Mouse (Mus musculus) frontal cortex, postnatal 10 days (tissue): ENCODE measurements around the gene Lman2.

Source experiments
- DNase-seq, 2 experiments: peaks; one replicate each; pipeline ENCODE4 v3.0.0; 2022; ENCODE audit warnings: low spot score in 2 of 2, mixed read lengths in 1 of 2

The Lman2 gene

DNA sequence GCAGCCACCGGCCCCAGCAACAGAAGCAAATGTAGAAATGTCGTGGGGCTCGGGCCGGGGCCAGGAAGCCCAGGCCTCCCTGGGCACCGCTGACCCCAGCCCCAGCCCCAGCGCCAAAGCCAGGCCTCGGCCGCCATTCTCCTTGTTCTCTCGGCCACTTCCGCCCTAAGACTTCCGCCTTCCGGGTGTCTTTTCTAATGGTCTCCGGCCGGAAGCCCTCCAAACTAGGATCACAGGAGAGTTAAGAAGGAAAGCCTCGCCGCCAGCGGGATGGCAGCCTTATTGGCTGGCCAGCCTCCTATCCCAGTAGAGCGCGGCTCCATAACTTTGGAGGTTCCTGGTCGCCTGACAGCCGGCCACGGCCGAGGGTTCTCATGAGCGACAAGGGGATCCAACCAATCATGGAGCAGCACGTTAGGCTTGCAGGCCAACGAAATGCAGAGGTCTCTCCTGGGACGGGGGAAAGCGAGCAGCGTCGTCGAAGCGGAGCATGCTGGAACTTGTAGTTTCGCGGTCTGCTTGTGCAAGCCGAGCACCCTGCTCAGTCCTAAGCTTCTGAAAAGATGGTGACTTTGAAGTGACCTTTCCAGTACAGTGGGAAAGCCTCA lies at the start of gene Lman2:
Lman2 (minus strand) TSS at position 331 of the 608 bp plus-strand sequence.
- DNase-seq = peak; percentile 97 to 98

DNA sequence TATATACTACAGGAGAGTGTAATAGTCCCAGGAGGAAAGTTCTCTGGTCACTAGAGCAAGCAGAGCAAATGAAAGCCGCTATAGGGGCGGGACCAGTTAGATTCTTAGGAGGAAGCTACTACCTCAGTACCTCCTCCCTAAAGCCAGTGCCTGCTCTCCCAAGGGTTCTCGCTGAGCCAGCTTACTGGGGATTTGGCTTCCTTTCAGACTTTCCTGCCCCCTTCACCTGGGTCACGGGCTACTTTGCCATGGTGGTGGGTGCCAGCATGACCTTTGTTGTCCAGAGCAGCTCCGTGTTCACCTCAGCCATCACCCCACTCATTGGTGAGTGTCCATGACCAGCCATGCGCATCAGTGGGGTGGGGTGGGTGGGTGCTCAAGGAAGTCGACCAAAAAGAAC lies 49.2 kb upstream of the Lman2 start:
- DNase-seq = no peak

DNA sequence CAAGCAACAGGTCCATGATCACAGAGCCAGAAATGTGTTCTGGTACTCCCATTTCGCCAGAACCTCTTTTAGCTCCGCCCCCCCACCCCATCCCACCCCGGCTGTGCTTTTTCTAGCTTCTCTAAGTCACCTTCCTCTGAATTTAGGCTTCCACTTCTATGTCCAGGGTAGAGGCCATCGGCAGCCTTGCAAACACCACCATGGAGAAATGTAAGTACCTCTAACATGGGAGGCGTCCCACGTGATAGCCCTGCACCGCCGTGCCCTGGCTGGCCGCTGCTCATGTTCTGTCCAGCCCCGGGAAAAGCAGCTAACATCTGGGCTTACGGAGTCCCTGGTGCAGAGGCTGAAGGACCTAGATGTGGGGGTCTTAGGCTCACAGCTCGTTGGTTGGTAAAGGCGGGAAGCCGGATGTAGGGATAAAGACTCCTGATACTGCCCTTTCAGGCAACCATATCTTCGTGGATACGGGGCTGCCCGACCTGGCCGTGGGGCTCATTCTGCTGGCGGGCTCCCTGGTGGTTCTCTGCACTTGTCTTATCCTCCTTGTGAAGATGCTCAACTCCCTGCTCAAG lies 46.0 kb upstream of the Lman2 start:
- DNase-seq = no peak

DNA sequence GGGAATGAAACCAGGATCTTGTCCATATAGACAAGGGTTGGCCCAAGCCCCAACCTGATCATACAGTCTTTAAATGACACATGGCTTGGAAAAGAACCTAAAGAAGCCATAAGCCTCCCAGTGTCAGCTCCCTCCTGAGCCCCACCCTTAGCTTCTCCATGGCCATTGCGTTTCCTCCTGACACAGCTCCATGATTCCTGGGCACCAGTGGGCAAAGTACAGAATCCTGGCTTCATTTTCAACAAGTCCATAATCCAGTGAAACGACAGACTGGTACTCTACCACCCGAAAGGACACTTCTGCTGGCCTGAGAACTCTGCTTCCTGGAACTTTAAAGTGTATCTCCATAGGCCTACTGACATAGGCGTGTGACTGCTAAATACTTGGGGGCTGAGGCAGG lies 44.8 kb upstream of the Lman2 start:
- no peak for DNase-seq

GRCm38 (mm10) chr13:55405783-55406390 lies 43.3 kb upstream of the Lman2 start:
- DNase-seq = no peak

DNA sequence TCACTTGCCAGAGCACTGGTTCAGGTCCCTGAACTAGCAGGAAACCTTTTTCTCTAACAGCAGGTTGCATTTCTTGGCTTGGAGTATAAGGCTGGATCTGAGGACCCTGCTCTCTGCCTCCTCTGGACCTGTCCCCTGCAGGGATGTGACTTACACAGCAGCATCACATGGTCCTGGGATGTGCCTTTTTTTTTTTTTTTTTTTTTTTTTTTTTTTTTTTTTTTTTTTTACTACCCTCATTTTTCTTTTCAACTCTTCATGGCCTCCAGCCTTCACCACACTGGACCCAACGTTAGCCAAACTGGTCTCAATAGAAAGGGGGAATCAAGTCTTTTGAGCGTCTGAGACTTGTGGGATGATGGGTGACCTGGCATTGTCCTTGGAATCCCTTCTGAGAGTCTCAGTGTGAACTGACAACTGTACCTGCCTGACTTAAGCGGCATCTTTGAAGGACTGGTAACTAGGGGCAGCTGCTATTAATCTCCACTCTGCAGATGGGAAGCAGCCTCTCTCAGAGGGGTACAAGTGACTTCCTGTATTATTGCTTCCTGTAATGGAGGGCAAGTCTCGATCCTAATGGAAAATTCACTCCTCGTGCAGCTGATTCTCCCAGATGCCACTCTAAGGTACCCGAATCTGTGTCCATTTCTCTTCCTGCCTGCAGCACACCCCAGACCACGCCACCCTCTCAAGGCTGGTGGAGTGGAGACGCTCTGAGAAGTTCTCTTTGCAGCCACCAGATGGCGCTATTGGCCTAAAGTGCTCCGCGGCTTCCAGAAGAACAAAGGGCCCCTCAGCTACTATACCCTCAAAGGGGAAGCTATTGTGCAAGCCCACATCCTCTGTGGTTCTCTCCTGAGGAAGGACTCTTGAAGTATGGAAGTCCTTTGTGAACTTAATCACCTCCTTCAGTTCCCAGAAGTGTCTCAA lies 42.5 kb upstream of the Lman2 start:
- peak; percentile 50 to 77 for DNase-seq

- no peak for DNase-seq
Observed at GRCm38 (mm10) chr13:55403935-55404852, 41.6 kb upstream of the Lman2 start.

GRCm38 (mm10) chr13:55403266-55403665 lies 40.7 kb upstream of the Lman2 start:
- DNase-seq = no peak

- no peak for DNase-seq
Observed at GRCm38 (mm10) chr13:55400039-55400346, 37.4 kb upstream of the Lman2 start.

GRCm38 (mm10) chr13:55399300-55400038 lies 36.9 kb upstream of the Lman2 start:
- DNase-seq = no peak

DNA sequence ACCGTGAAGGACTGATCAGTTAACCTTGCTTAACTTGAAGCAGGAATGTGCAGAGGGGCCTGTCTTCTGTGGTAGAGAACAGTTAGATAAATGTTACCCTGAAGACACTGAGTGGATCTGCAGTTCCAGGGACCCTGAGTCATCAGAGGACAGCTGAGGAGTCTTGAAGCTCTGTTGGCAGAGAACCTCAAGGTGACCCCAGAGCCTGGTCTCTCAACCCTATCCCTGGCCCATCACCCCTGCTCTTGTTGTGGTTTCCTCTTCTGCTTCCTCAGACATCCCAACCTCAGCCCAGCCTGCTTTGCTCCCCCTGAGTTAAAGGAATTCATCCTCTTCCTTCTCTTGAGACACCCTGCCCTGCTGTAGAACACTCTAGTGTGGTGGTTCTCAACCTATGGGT lies 35.5 kb upstream of the Lman2 start, which contains the start of gene Slc34a1:
Slc34a1 (plus strand) TSS at position 100 of the 400 bp plus-strand sequence.
- DNase-seq = no peak

DNA sequence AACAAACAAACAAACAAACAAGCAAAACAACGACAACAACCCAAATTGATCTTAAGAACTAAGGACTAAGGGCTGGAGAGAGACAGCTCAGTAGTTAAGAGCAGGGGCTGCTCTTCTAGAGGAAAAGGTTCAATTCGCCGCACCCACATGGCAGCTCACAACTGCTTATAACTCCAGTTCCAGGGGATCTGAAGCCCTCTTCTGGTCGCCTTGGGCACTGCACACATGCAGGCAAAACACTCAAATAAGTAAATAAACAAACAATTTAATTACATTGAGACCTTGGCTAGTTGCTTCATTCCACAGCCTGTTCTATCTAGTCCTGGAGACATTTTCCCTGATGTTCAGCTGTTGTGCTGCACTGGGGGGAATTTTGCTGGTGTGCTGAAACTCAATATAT lies 30.4 kb upstream of the Lman2 start:
- no peak for DNase-seq

DNA sequence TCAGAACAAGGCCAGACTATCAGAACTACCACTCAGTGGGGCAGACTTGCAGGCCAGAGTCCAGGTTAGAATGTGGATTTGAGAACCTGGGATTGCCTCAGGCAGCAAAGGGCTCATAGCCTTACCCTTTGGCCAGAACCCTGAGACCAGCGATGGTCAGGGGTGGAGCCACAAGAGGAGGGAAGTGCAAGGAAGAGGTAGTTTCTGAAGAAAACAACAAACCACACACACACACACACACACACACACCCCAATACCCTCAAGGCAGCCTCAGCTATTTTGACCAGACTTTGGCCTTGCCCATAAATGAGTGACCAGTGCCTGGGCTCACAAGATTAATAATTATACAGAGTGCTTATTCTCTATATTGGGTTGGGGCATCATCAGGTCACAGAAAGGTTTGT lies 29.0 kb upstream of the Lman2 start:
- no peak for DNase-seq

- no peak for DNase-seq
Observed at GRCm38 (mm10) chr13:55390644-55391043, 28.1 kb upstream of the Lman2 start.

DNA sequence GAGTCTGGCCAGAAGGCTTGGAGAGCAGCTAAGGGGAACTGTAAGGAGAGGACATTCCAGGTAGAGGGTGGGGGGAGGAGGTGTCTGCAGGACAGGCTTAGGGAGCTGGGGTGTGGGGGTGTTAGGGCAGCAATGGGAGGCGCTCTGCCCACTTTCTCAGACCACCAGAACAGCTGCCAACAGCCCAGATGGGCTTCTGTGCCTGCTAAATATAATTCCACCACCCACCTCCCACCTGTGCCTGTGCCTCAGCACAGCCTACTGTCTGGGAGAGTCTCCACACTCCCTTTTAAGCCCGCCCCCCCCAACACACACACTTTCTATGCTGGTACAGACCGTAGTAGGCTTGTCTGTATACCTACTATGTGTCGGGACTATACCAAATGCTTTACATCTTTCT lies 19.2 kb upstream of the Lman2 start:
- peak in 1 of 2 experiments; percentile 65 for DNase-seq

- no peak for DNase-seq
Observed at GRCm38 (mm10) chr13:55378907-55379580, 16.5 kb upstream of the Lman2 start.

- no peak for DNase-seq
Observed at GRCm38 (mm10) chr13:55375877-55376276, 13.3 kb upstream of the Lman2 start.

DNA sequence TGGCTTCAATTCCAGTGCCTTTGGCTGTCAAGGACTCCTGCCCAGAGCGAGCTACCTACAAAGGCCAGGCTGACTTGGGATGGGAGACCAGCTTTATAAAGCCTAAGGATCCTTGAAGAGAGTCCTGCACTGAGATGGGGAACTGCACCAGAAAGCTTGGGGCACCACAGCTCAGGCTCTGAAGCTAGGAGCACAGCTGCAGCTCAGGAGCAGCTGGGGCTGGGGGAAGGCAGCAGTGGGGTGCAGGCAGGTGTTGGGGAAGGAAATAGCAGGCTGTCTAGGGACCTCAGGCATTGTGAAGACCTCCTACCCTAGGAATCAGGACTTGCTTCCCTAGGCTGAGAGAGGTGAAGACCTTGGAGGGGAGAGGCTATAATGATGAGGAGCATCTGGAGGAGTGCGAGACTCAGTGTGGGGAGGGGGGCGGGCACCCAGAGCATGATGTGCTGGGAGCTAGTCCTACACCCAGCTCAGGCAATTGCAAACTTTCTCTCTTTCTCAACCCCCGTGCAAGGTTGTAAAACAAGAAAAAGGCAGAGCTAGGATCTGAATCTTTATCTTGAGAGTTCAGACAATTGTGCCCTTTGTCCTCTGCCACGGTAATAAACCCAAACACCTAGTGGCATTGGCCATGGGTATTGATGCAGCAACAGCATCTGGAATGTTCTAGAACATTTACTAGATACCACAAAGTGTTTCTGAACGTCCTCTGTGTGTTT lies 11.8 kb upstream of the Lman2 start:
- DNase-seq = no peak

DNA sequence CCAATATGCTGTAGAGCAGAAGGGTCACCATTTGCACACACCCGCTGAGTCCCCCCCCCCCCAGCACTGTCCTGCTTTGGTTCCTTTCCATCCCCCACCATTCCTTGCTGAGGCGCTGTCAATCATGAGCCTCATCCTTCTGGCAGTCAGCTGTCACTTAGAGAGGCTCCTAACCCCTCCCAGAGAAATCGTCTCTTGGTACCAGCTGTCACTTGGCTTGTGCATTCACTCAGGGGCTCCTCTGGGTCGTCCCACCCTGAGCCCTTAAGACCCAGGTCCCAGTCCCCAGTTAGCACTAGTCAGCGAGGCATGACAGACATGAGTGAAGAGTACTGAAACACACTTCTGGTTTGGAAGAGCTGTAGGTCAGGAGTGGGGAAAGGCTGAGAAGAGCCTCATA lies 9.2 kb upstream of the Lman2 start:
- DNase-seq = no peak
